In the genomic region with DNA sequence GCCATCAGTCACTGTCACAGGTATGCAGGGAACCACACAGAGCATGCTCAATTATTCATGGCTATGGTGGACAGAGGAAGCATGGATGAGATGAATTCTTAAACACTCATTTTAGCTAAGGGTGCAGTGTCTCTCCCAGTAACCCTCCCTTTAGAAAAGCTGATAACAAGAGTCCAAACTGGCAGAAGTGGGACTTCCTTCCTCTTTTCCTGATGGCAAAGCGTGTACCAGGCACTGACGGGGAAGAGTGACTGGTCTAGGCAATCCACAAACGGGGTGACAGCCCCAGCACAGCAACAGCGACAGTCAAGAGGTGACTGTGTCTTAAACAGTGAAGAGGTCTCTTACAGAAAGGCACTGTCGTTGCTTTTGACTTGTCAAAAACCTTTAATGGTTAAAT, we compare ENCODE assay signal across 20 mouse cellular contexts. TPM values are rescaled to one million over a fixed set of nuclear protein-coding genes. Genes with fewer than 3 reads are reported as not detected.
DNase-seq lines count a peak whose midpoint lies in the region; ATAC-seq lines count a peak whose summit lies in the region.
"Had no signal": no experiment of that assay in that cellular context is flagged by ENCODE, and none has a peak within 500 bp of the region (broad histone marks: within the 10 kb centered on the region; RNA-seq: fewer than 3 reads in every experiment).

No protein-coding gene starts in this region.

- H3K36me3 ChIP-seq in hindbrain, embryonic 14.5 days (replicated peaks; ENCODE audit: control insufficient read depth, insufficient read depth), result peaks cover 67% of the 10 kb centered on the region
- peaks cover 19% of the 10 kb centered on the region for H3K36me3 ChIP-seq in hindbrain, embryonic 16.5 days (ENCODE audit: control insufficient read depth, insufficient read depth, low read length)

- no peaks in the 10 kb centered on the region for H3K27me3 ChIP-seq in hindbrain, embryonic 14.5 days (ENCODE audit: control insufficient read depth, insufficient read depth, low read length)
- H3K27me3 ChIP-seq in hindbrain, embryonic 16.5 days (replicated peaks; ENCODE audit: control insufficient read depth, insufficient read depth, low read length), result no peaks in the 10 kb centered on the region
- H3K27me3 ChIP-seq: embryonic facial prominence, embryonic 13.5 days; forebrain, embryonic 12.5 days; heart, embryonic 15.5 days had no signal

- H3K4me1 ChIP-seq in hindbrain, embryonic 14.5 days (replicated peaks; ENCODE audit: control insufficient read depth, insufficient read depth, low read length), result no peaks in the 10 kb centered on the region
- H3K4me1 ChIP-seq in hindbrain, embryonic 16.5 days (ENCODE audit: control insufficient read depth, insufficient read depth, low read depth, low read length), result no peaks in the 10 kb centered on the region
- H3K4me1 ChIP-seq: embryonic facial prominence, embryonic 13.5 days; forebrain, embryonic 12.5 days; heart, embryonic 15.5 days had no signal

- peak overlapping the region; percentile 43; the same call in 1 of the 2 replicates for H3K27ac ChIP-seq in hindbrain, embryonic 14.5 days
- no peak overlapping the region for H3K27ac ChIP-seq in hindbrain, embryonic 16.5 days (ENCODE audit: low read depth, low read length)
- H3K27ac ChIP-seq: embryonic facial prominence, embryonic 13.5 days; forebrain, embryonic 12.5 days; heart, embryonic 15.5 days had no signal

- 84% methylated on average over 5 of the region's 5 CpGs for WGBS in hindbrain, embryonic 14.5 days
- WGBS in hindbrain, embryonic 16.5 days, result 82% methylated on average over 5 of the region's 5 CpGs

- no peak for ATAC-seq in hindbrain, embryonic 14.5 days (ENCODE audit: low FRiP score)
- no peak for ATAC-seq in hindbrain, embryonic 16.5 days
- peak; percentile 34; the same call in 1 of the 2 replicates for ATAC-seq in megakaryocyte progenitor cell, adult 5-6 weeks (replicated peaks; ENCODE audit: poor library complexity)
- ATAC-seq: forebrain, postnatal 0 days; intestine, embryonic 16.5 days had no signal

- no peak for DNase-seq in hindbrain, embryonic 14.5 days (ENCODE audit: low spot score)
- peak; percentile 12 for DNase-seq in 416B (ENCODE audit: low read depth)
- peak; percentile 55 for DNase-seq in MEL-GATA-1-ER (ENCODE audit: extremely low read depth, low read depth)
- no peak for DNase-seq in thymus, postnatal 36 days
- no peak for DNase-seq in cerebellum, adult 9-11 months
- DNase-seq: adrenal gland, postnatal 25 days; cerebellum, adult 8-10 months; cerebellum, postnatal 25 days; forebrain, postnatal 0 days; gastrocnemius, postnatal 25 days; heart, adult 18-20 months; heart, postnatal 14 days; kidney, adult 2 months had no signal

- no peak overlapping the region for H3K4me3 ChIP-seq in hindbrain, embryonic 14.5 days (replicated peaks; ENCODE audit: low read length)
- no peak overlapping the region for H3K4me3 ChIP-seq in hindbrain, embryonic 16.5 days (ENCODE audit: low read length)
- H3K4me3 ChIP-seq: embryonic facial prominence, embryonic 13.5 days; forebrain, embryonic 12.5 days; heart, embryonic 15.5 days had no signal

- H3K9me3 ChIP-seq in hindbrain, embryonic 14.5 days (ENCODE audit: control insufficient read depth, low read length), result no peaks in the 10 kb centered on the region
- no peaks in the 10 kb centered on the region for H3K9me3 ChIP-seq in hindbrain, embryonic 16.5 days (ENCODE audit: control insufficient read depth, low read length)
- H3K9me3 ChIP-seq: embryonic facial prominence, embryonic 13.5 days; forebrain, embryonic 12.5 days; heart, embryonic 15.5 days had no signal

- no peak overlapping the region for H3K9ac ChIP-seq in hindbrain, embryonic 14.5 days
- no peak overlapping the region for H3K9ac ChIP-seq in hindbrain, embryonic 16.5 days (ENCODE audit: low read depth, low read length)
- H3K9ac ChIP-seq: embryonic facial prominence, embryonic 13.5 days; forebrain, embryonic 12.5 days; forebrain, postnatal 0 days; heart, embryonic 15.5 days had no signal

- H3K4me2 ChIP-seq in hindbrain, embryonic 14.5 days (replicated peaks), result no peak overlapping the region
- H3K4me2 ChIP-seq in hindbrain, embryonic 16.5 days (ENCODE audit: low read length), result no peak overlapping the region
- H3K4me2 ChIP-seq: embryonic facial prominence, embryonic 13.5 days; forebrain, embryonic 12.5 days; heart, embryonic 11.5 days; heart, embryonic 15.5 days had no signal

RNA-seq across cellular contexts. Expression of gene Phf2, which starts 24.5 kb away (rescaled TPM):
- 10.8 and 11.2 TPM in 2 replicates for polyA plus RNA-seq in hindbrain, embryonic 14.5 days (2014; fragmentation: Nextera tagmentation; extraction: Ambion mirVana)
- 6.1 and 7.2 TPM in 2 replicates for polyA plus RNA-seq in hindbrain, embryonic 16.5 days (2015; fragmentation: Nextera tagmentation; extraction: Ambion mirVana)
- 21.6 and 22.1 TPM in 2 replicates for total RNA-seq in megakaryocyte progenitor cell, adult 5-6 weeks (2015)
- total RNA-seq in megakaryocyte progenitor cell, adult 5-6 weeks (2017), result 7.5 and 9.1 TPM in 2 replicates

Comparison
In these comparisons a context has a peak if more than half of its experiments do, and no peak if none do; other contexts are left out.
1. DNase-seq: peak in 416B (single experiment) and MEL-GATA-1-ER (single experiment); none in hindbrain, embryonic 14.5 days (single experiment), thymus, postnatal 36 days (0 of 2) and cerebellum, adult 9-11 months (single experiment).